20 mouse cellular contexts compared by ENCODE assay signal in the genomic region with DNA sequence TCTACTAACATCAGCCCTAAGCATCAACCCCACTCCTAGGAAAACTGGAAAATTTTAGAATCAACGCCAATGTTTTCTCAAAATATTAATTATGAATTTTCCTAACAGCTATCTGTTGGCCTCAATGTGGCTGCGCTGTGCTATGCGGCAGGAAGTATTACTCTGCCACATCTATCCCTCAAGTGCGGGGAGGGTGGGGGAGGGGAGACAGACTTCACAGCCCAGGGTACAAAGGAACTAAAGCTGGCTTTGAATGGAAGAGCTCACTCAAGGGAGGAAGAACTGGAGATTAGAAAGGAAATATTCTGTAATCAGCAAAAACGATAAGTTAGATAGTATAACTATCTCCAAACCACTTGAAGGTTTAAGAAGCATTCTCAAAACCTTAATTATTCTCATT.
DNase-seq lines count a peak whose midpoint lies in the region; ATAC-seq and TF ChIP-seq lines count a peak whose summit lies in the region.
"Had no signal": no experiment of that assay in that cellular context is flagged by ENCODE, and none has a peak within 500 bp of the region (broad histone marks: within the 10 kb centered on the region; RNA-seq: fewer than 3 reads in every experiment).

No protein-coding gene starts in this region.

- no peak overlapping the region for H3K4me3 ChIP-seq in forebrain, embryonic 11.5 days (ENCODE audit: low read depth, low read length)
- H3K4me3 ChIP-seq in forebrain, postnatal 0 days (ENCODE audit: low read depth, low read length) = no peak overlapping the region
- H3K4me3 ChIP-seq in midbrain, embryonic 11.5 days (ENCODE audit: low read depth, low read length) = no peak overlapping the region
- no peak overlapping the region for H3K4me3 ChIP-seq in midbrain, embryonic 16.5 days (ENCODE audit: low read depth, low read length)
- H3K4me3 ChIP-seq: embryonic facial prominence, embryonic 15.5 days; heart, embryonic 15.5 days; hindbrain, embryonic 13.5 days; limb, embryonic 15.5 days had no signal

- H3K4me2 ChIP-seq in forebrain, embryonic 11.5 days (ENCODE audit: low read depth, low read length, severe bottlenecking) = no peak overlapping the region
- H3K4me2 ChIP-seq in forebrain, postnatal 0 days (ENCODE audit: low read depth) = no peak overlapping the region
- H3K4me2 ChIP-seq in midbrain, embryonic 11.5 days = no peak overlapping the region
- H3K4me2 ChIP-seq in midbrain, embryonic 16.5 days (ENCODE audit: low read length) = no peak overlapping the region
- H3K4me2 ChIP-seq: embryonic facial prominence, embryonic 15.5 days; heart, embryonic 15.5 days; hindbrain, embryonic 13.5 days; limb, embryonic 15.5 days had no signal

- DNase-seq in forebrain, embryonic 11.5 days (ENCODE audit: low spot score) = no peak
- DNase-seq in forebrain, postnatal 0 days = no peak
- peak; percentile 76 for DNase-seq in midbrain, embryonic 11.5 days (ENCODE audit: low spot score, missing footprints)
- DNase-seq in thymus, postnatal 4 days = peak; percentile 15
- DNase-seq in thymus, postnatal 25 days = no peak
- DNase-seq in frontal cortex, postnatal 14 days (ENCODE audit: low spot score in 2 of 2) = no peak
- DNase-seq: adrenal gland, adult 8-10 months; cerebellum, adult 18-20 months; cerebellum, postnatal 25 days; heart, postnatal 36 days; kidney, adult 18-20 months; kidney, postnatal 10 days; left cerebral cortex, postnatal 4 days; lung, postnatal 4 days had no signal

- H3K4me1 ChIP-seq in forebrain, embryonic 11.5 days (replicated peaks; ENCODE audit: control insufficient read depth, insufficient read depth, low read length) = no peaks in the 10 kb centered on the region
- H3K4me1 ChIP-seq in forebrain, postnatal 0 days (ENCODE audit: insufficient read depth) = no peaks in the 10 kb centered on the region
- H3K4me1 ChIP-seq in midbrain, embryonic 11.5 days (ENCODE audit: control insufficient read depth, insufficient read depth, low read length) = no peaks in the 10 kb centered on the region
- no peaks in the 10 kb centered on the region for H3K4me1 ChIP-seq in midbrain, embryonic 16.5 days (ENCODE audit: control insufficient read depth, insufficient read depth, low read length)
- H3K4me1 ChIP-seq: embryonic facial prominence, embryonic 15.5 days; heart, embryonic 15.5 days; hindbrain, embryonic 13.5 days had no signal

- H3K36me3 ChIP-seq in forebrain, embryonic 11.5 days (ENCODE audit: control insufficient read depth, insufficient read depth, low read length) = no peaks in the 10 kb centered on the region; the same call in 1 of the 2 replicates
- 0 out of 2 replicates have a peak, but pooled peaks cover 2% of the 10 kb centered on the region for H3K36me3 ChIP-seq in forebrain, postnatal 0 days (ENCODE audit: insufficient read depth)
- no peaks in the 10 kb centered on the region for H3K36me3 ChIP-seq in midbrain, embryonic 11.5 days (ENCODE audit: control insufficient read depth, insufficient read depth, low read length)
- H3K36me3 ChIP-seq in midbrain, embryonic 16.5 days (ENCODE audit: control insufficient read depth, insufficient read depth, low read length) = 0 out of 2 replicates have a peak, but pooled peaks cover 4% of the 10 kb centered on the region
- H3K36me3 ChIP-seq: embryonic facial prominence, embryonic 15.5 days; heart, embryonic 15.5 days had no signal

- H3K27me3 ChIP-seq in forebrain, embryonic 11.5 days (ENCODE audit: control insufficient read depth, insufficient read depth, low read length) = no peaks in the 10 kb centered on the region
- H3K27me3 ChIP-seq in forebrain, postnatal 0 days (ENCODE audit: insufficient read depth, low read length) = no peaks in the 10 kb centered on the region
- no peaks in the 10 kb centered on the region for H3K27me3 ChIP-seq in midbrain, embryonic 11.5 days (ENCODE audit: control insufficient read depth, insufficient read depth, low read length)
- H3K27me3 ChIP-seq in midbrain, embryonic 16.5 days (ENCODE audit: control insufficient read depth, insufficient read depth, low read depth, low read length) = no peaks in the 10 kb centered on the region
- H3K27me3 ChIP-seq: embryonic facial prominence, embryonic 15.5 days; heart, embryonic 15.5 days; hindbrain, embryonic 13.5 days; limb, embryonic 15.5 days had no signal

- no peak overlapping the region for H3K9ac ChIP-seq in forebrain, embryonic 11.5 days (ENCODE audit: low read length)
- H3K9ac ChIP-seq in forebrain, postnatal 0 days = no peak overlapping the region
- no peak overlapping the region for H3K9ac ChIP-seq in midbrain, embryonic 11.5 days (ENCODE audit: low read length)
- H3K9ac ChIP-seq in midbrain, embryonic 16.5 days (ENCODE audit: low read depth, low read length) = no peak overlapping the region
- H3K9ac ChIP-seq: embryonic facial prominence, embryonic 15.5 days; heart, embryonic 15.5 days; hindbrain, embryonic 13.5 days; limb, embryonic 15.5 days had no signal

- H3K9me3 ChIP-seq in forebrain, embryonic 11.5 days (ENCODE audit: control insufficient read depth, low read length) = no peaks in the 10 kb centered on the region
- no peaks in the 10 kb centered on the region for H3K9me3 ChIP-seq in forebrain, postnatal 0 days (ENCODE audit: low read length)
- no peaks in the 10 kb centered on the region for H3K9me3 ChIP-seq in midbrain, embryonic 11.5 days (ENCODE audit: control insufficient read depth, low read length)
- H3K9me3 ChIP-seq in midbrain, embryonic 16.5 days (replicated peaks; ENCODE audit: control insufficient read depth, low read length, poor library complexity, severe bottlenecking) = no peaks in the 10 kb centered on the region
- H3K9me3 ChIP-seq: embryonic facial prominence, embryonic 15.5 days; heart, embryonic 15.5 days; hindbrain, embryonic 13.5 days; limb, embryonic 15.5 days had no signal

- H3K27ac ChIP-seq in forebrain, embryonic 11.5 days (ENCODE audit: low read depth, low read length) = no peak overlapping the region
- no peak overlapping the region for H3K27ac ChIP-seq in forebrain, postnatal 0 days (ENCODE audit: low read depth, low read length)
- H3K27ac ChIP-seq in midbrain, embryonic 11.5 days (ENCODE audit: low read depth, low read length) = no peak overlapping the region
- H3K27ac ChIP-seq in midbrain, embryonic 16.5 days (ENCODE audit: low read length) = no peak overlapping the region
- H3K27ac ChIP-seq: embryonic facial prominence, embryonic 15.5 days; heart, embryonic 15.5 days; hindbrain, embryonic 13.5 days; limb, embryonic 15.5 days had no signal

- no peak for TF ChIP-seq CTCF in forebrain, postnatal 0 days (IDR thresholded peaks at IDR 0.05; ENCODE audit: low read depth)

- ATAC-seq in forebrain, embryonic 11.5 days (replicated peaks; ENCODE audit: low FRiP score) = 0 out of 2 replicates have a peak, but pooled peaks have one; percentile 31
- ATAC-seq in forebrain, postnatal 0 days = no peak
- ATAC-seq in midbrain, embryonic 11.5 days (ENCODE audit: low FRiP score) = peak; percentile 41; the same call in 1 of the 2 replicates
- ATAC-seq in midbrain, embryonic 16.5 days = no peak
- ATAC-seq: activated CD4-positive, CD25-positive, alpha-beta regulatory T cell, adult 4 months had no signal

- WGBS in forebrain, embryonic 11.5 days = 78% methylated on average over 5 of the region's 5 CpGs
- 77% methylated on average over 5 of the region's 5 CpGs for WGBS in forebrain, postnatal 0 days
- WGBS in midbrain, embryonic 11.5 days = 82% methylated on average over 5 of the region's 5 CpGs
- 66% methylated on average over 5 of the region's 5 CpGs for WGBS in midbrain, embryonic 16.5 days

Comparison
In these comparisons a context has a peak if more than half of its experiments do, and no peak if none do; other contexts are left out.
1. ATAC-seq: peak in forebrain, embryonic 11.5 days (single experiment) and midbrain, embryonic 11.5 days (single experiment); none in forebrain, postnatal 0 days (single experiment) and midbrain, embryonic 16.5 days (single experiment).
2. DNase-seq: peak in midbrain, embryonic 11.5 days (single experiment) and thymus, postnatal 4 days (single experiment); none in forebrain, embryonic 11.5 days (single experiment), forebrain, postnatal 0 days (single experiment), thymus, postnatal 25 days (single experiment) and frontal cortex, postnatal 14 days (0 of 2).